Mouse (Mus musculus): Measurements from ENCODE around the gene Txn1. TPM values are rescaled to one million over a fixed set of nuclear protein-coding genes. Genes with fewer than 3 reads are reported as not detected.
A peak's percentile ranks its signal among the peaks of the same experiment; 100 is the strongest.

Txn1 gene
- polyA plus RNA-seq (2014; fragmentation: Nextera tagmentation; extraction: Ambion mirVana) = 451 and 453 TPM in 2 replicates

DNA sequence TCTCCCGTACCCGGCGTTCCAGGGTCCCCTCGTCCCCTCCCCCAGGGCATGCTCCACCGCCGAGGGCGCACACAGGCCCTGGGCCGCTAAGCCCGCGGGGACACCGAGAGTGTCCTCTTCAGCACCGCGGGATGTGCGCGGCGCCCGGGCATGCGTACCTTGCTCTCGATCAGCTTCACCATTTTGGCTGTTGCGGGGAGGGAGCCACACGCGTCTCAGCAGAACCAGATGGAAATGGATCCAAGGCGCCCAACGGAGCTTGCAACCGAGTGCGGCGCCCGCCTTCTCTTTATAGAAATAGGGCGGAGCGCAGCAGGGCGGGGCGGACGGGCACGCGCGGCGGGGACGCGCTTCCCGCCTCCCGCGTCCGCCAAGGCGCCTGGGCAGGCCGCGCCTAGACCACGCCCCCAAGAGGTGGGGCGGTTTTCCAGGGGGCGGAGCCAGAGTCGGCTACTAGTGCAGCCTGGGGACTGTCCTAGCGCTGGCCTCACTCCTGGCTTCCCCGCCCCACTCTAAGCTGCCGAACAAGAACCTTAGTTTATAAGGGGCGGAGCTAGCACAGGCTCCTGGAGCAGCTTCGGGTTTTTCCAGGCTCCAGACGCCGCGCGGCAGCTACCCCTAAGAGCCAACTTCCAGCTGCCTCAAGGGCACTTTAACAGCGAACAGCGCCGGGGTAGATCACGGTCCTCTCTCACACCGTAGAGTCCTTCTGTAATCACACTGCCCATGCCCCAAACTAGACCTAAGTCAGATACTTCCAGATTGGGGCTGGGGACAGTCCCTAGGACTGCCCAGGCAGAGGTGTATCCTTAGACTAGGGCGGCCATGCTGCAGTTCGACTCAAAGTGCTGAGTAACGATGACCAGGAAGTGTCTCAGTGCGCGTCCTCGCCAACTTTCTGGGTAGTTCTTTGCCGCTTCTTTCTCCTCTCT is at the start of gene Txn1:
Txn1 (minus strand) TSS at position 383 of the 932 bp plus-strand sequence.
- Histone ChIP-seq H3K4me2 (ENCODE audit: low read depth, severe bottlenecking) (peak within 1 kb of the TSS; percentile 41), H3K4me3 (ENCODE audit: low read depth, low read length) (peak within 1 kb of the TSS; percentile 71), H3K27me3 (ENCODE audit: control insufficient read depth, insufficient read depth, low read length) (no peaks in the 10 kb centered on the region), H3K4me1 (ENCODE audit: control insufficient read depth, insufficient read depth, low read length) (peaks cover 16% of the 10 kb centered on the region), H3K27ac (replicated peaks; ENCODE audit: low read depth, low read length) (peak within 1 kb of the TSS; percentile 85), H3K36me3 (ENCODE audit: control insufficient read depth, insufficient read depth, low read length) (peaks cover 6% of the 10 kb centered on the region), H3K9ac (ENCODE audit: low read length) (peak within 1 kb of the TSS; percentile 71), H3K9me3 (ENCODE audit: control insufficient read depth, low read length) (no peaks in the 10 kb centered on the region)
- WGBS = under 1% methylated on average over 71 of the region's 71 CpGs
- peak; percentile 100 for DNase-seq (ENCODE audit: low spot score)
- peak; percentile 99 for ATAC-seq (ENCODE audit: insufficient number of reproducible peaks, low FRiP score, low TSS enrichment, low read depth)

GRCm38 (mm10) chr4:58003501-58003900 is 47.3 kb upstream of the Txn1 start:
- Histone ChIP-seq H3K4me2 (ENCODE audit: low read depth, severe bottlenecking) (no peak overlapping the region), H3K9ac (ENCODE audit: low read length) (no peak overlapping the region), H3K27me3 (ENCODE audit: control insufficient read depth, insufficient read depth, low read length) (no peaks in the 10 kb centered on the region), H3K4me3 (ENCODE audit: low read depth, low read length) (no peak overlapping the region), H3K36me3 (ENCODE audit: control insufficient read depth, insufficient read depth, low read length) (no peaks in the 10 kb centered on the region), H3K27ac (replicated peaks; ENCODE audit: low read depth, low read length) (no peak overlapping the region), H3K4me1 (ENCODE audit: control insufficient read depth, insufficient read depth, low read length) (no peaks in the 10 kb centered on the region), H3K9me3 (ENCODE audit: control insufficient read depth, low read length) (no peaks in the 10 kb centered on the region)
- DNase-seq (ENCODE audit: low spot score) = no peak
- ATAC-seq (ENCODE audit: insufficient number of reproducible peaks, low FRiP score, low TSS enrichment, low read depth) = no peak
- WGBS = 57% methylated on average over 3 of the region's 3 CpGs

DNA sequence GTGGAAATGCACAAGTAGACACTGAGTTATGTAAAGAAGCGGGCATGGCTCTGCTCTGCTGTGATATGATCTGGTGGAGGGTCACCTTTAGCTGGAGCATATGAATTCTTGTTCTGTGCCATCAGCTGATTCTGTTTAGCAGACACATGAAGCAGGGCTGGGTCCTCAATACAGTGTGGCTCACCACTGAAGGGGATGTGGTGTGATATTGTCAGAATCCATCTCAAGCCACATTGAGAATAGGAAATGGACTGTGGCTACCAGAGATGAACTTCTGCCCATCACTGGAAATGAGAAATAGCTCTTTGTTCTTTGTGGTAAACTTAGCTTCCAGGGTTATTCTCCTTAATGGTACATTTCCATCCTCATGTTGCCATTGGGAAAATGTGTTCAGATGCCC is 35.2 kb upstream of the Txn1 start:
- ATAC-seq (ENCODE audit: insufficient number of reproducible peaks, low FRiP score, low TSS enrichment, low read depth) = no peak
- H3K9me3 ChIP-seq (ENCODE audit: control insufficient read depth, low read length) = no peaks in the 10 kb centered on the region
- no peak overlapping the region for H3K4me3 ChIP-seq (ENCODE audit: low read depth, low read length)
- no peak overlapping the region for H3K4me2 ChIP-seq (ENCODE audit: low read depth, severe bottlenecking)
- H3K27me3 ChIP-seq (ENCODE audit: control insufficient read depth, insufficient read depth, low read length) = no peaks in the 10 kb centered on the region
- no peak overlapping the region for H3K9ac ChIP-seq (ENCODE audit: low read length)
- DNase-seq (ENCODE audit: low spot score) = no peak
- no peak overlapping the region for H3K27ac ChIP-seq (replicated peaks; ENCODE audit: low read depth, low read length)
- no peaks in the 10 kb centered on the region for H3K36me3 ChIP-seq (ENCODE audit: control insufficient read depth, insufficient read depth, low read length)
- WGBS = 94% methylated on average over 1 of the region's 1 CpGs
- no peaks in the 10 kb centered on the region for H3K4me1 ChIP-seq (ENCODE audit: control insufficient read depth, insufficient read depth, low read length)

DNA sequence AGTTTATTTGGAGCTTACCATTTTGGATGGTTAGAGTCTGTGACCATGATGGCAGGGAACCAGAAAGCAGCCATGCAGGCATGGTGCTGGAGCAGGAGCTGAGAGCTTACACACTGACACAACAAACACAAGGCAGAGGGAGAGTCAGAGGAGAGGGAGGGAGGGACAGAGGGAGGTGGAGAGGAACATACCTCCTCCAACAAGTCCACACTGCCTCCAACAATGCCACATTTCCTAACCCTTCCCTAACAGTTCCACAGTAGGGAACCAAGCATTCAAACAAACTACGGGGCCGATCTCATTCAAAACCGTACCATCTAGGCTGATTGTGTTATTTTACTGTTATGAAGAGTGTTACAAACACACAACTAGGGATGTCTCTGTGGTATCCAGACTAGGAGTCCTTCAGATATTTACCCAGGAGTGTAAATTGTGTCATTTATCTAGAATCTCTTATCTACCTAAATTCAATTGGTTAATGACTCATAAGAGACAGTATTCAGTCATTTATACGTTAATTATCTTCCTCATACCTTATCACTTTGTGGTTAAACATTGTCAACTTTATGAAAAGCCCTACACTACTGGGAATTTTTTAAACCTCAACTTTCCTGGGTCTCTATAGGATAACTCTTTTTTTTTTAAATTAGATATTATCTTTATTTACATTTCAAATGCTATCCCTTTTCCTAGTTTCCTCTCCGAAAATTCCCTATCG is 18.3 kb upstream of the Txn1 start:
- no peak overlapping the region for H3K4me2 ChIP-seq (ENCODE audit: low read depth, severe bottlenecking)
- H3K36me3 ChIP-seq (ENCODE audit: control insufficient read depth, insufficient read depth, low read length) = no peaks in the 10 kb centered on the region
- no peak overlapping the region for H3K9ac ChIP-seq (ENCODE audit: low read length)
- H3K9me3 ChIP-seq (ENCODE audit: control insufficient read depth, low read length) = no peaks in the 10 kb centered on the region
- H3K4me3 ChIP-seq (ENCODE audit: low read depth, low read length) = no peak overlapping the region
- no peak overlapping the region for H3K27ac ChIP-seq (replicated peaks; ENCODE audit: low read depth, low read length)
- WGBS = 91% methylated on average over 6 of the region's 6 CpGs
- no peak for DNase-seq (ENCODE audit: low spot score)
- no peaks in the 10 kb centered on the region for H3K4me1 ChIP-seq (ENCODE audit: control insufficient read depth, insufficient read depth, low read length)
- H3K27me3 ChIP-seq (ENCODE audit: control insufficient read depth, insufficient read depth, low read length) = no peaks in the 10 kb centered on the region
- ATAC-seq (ENCODE audit: insufficient number of reproducible peaks, low FRiP score, low TSS enrichment, low read depth) = no peak

DNA sequence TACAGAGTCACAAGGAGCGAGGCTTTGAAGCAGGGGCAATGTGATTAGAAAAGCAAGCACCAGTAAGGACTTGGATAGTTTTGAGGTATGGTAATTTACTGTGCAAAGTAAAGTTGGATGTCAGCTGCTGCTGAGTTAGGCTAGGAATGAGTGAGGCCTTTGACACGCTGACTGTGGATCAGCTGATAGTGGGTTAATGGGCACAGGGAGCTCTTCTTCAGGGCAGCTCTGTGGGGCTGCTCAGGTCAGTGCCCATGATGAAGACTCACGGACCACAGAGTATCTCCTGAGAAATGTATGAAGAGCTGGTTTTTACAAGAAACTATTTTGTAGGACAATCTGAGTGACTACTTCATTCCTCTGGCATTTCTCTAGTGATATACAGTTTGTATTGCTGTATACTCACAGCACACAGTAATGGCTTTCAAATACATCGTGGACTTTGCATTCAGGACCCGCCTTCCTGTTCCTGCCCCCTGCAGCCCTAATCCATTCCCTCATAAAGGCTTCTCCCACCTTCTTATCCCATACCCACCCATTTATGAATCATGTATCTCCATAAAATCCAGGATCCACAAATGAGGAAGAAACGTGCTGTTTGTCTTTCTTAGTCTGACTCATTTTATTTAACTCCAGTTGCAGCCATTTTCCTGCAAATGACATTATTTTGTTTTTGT is 17.5 kb upstream of the Txn1 start:
- no peak overlapping the region for H3K27ac ChIP-seq (replicated peaks; ENCODE audit: low read depth, low read length)
- no peak for ATAC-seq (ENCODE audit: insufficient number of reproducible peaks, low FRiP score, low TSS enrichment, low read depth)
- 87% methylated on average over 6 of the region's 6 CpGs for WGBS

DNA sequence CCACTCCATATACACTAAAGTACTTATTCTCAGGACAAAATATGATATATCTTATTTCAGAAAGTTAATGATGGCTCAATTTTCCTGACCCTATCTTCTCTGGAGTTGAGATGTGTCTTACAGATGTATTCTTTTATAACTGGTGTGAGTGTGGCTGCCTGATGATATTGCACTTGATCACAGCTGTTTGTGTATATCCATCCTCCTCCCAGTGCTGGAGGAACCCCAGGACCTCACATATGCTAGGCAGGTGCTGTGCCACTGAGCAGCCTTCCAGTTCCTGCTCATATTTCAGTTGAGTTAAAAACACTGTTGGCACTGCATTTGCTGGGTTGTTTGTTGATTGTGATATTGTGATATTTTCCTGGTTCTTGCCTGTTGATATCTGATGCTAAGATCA is 14.1 kb upstream of the Txn1 start:
- no peak for DNase-seq (ENCODE audit: low spot score)
- Histone ChIP-seq H3K9ac (ENCODE audit: low read length) (no peak overlapping the region), H3K4me2 (ENCODE audit: low read depth, severe bottlenecking) (no peak overlapping the region), H3K9me3 (ENCODE audit: control insufficient read depth, low read length) (no peaks in the 10 kb centered on the region), H3K4me1 (ENCODE audit: control insufficient read depth, insufficient read depth, low read length) (no peaks in the 10 kb centered on the region), H3K4me3 (ENCODE audit: low read depth, low read length) (no peak overlapping the region), H3K36me3 (ENCODE audit: control insufficient read depth, insufficient read depth, low read length) (no peaks in the 10 kb centered on the region), H3K27ac (replicated peaks; ENCODE audit: low read depth, low read length) (no peak overlapping the region), H3K27me3 (ENCODE audit: control insufficient read depth, insufficient read depth, low read length) (no peaks in the 10 kb centered on the region)
- ATAC-seq (ENCODE audit: insufficient number of reproducible peaks, low FRiP score, low TSS enrichment, low read depth) = no peak

More for the DNA sequence above, 17.5 kb upstream of the Txn1 start:
- H3K36me3 ChIP-seq (ENCODE audit: control insufficient read depth, insufficient read depth, low read length) = no peaks in the 10 kb centered on the region
- no peaks in the 10 kb centered on the region for H3K9me3 ChIP-seq (ENCODE audit: control insufficient read depth, low read length)
- no peaks in the 10 kb centered on the region for H3K4me1 ChIP-seq (ENCODE audit: control insufficient read depth, insufficient read depth, low read length)
- no peak for DNase-seq (ENCODE audit: low spot score)
- no peaks in the 10 kb centered on the region for H3K27me3 ChIP-seq (ENCODE audit: control insufficient read depth, insufficient read depth, low read length)
- no peak overlapping the region for H3K4me3 ChIP-seq (ENCODE audit: low read depth, low read length)
- no peak overlapping the region for H3K9ac ChIP-seq (ENCODE audit: low read length)
- no peak overlapping the region for H3K4me2 ChIP-seq (ENCODE audit: low read depth, severe bottlenecking)

- Histone ChIP-seq H3K9ac (ENCODE audit: low read length) (no peak overlapping the region), H3K27ac (replicated peaks; ENCODE audit: low read depth, low read length) (no peak overlapping the region), H3K36me3 (ENCODE audit: control insufficient read depth, insufficient read depth, low read length) (no peaks in the 10 kb centered on the region), H3K27me3 (ENCODE audit: control insufficient read depth, insufficient read depth, low read length) (no peaks in the 10 kb centered on the region), H3K4me2 (ENCODE audit: low read depth, severe bottlenecking) (no peak overlapping the region), H3K4me3 (ENCODE audit: low read depth, low read length) (no peak overlapping the region), H3K4me1 (ENCODE audit: control insufficient read depth, insufficient read depth, low read length) (no peaks in the 10 kb centered on the region), H3K9me3 (ENCODE audit: control insufficient read depth, low read length) (no peaks in the 10 kb centered on the region)
- ATAC-seq (ENCODE audit: insufficient number of reproducible peaks, low FRiP score, low TSS enrichment, low read depth) (no peak), DNase-seq (ENCODE audit: low spot score) (no peak)
- 86% methylated on average over 3 of the region's 3 CpGs for WGBS
Measured at GRCm38 (mm10) chr4:57967195-57967594, 11.0 kb upstream of the Txn1 start.

GRCm38 (mm10) chr4:57965516-57965915 is 9.3 kb upstream of the Txn1 start:
- Histone ChIP-seq H3K27me3 (ENCODE audit: control insufficient read depth, insufficient read depth, low read length) (no peaks in the 10 kb centered on the region), H3K9me3 (ENCODE audit: control insufficient read depth, low read length) (no peaks in the 10 kb centered on the region), H3K9ac (ENCODE audit: low read length) (no peak overlapping the region), H3K27ac (replicated peaks; ENCODE audit: low read depth, low read length) (no peak overlapping the region), H3K4me1 (ENCODE audit: control insufficient read depth, insufficient read depth, low read length) (no peaks in the 10 kb centered on the region), H3K36me3 (ENCODE audit: control insufficient read depth, insufficient read depth, low read length) (no peaks in the 10 kb centered on the region), H3K4me2 (ENCODE audit: low read depth, severe bottlenecking) (no peak overlapping the region), H3K4me3 (ENCODE audit: low read depth, low read length) (no peak overlapping the region)
- 95% methylated on average over 4 of the region's 4 CpGs for WGBS
- DNase-seq (ENCODE audit: low spot score) = no peak
- ATAC-seq (ENCODE audit: insufficient number of reproducible peaks, low FRiP score, low TSS enrichment, low read depth) = no peak

Data from limb, embryonic 11.5 days (tissue).